Mouse (Mus musculus) megakaryocyte, adult 5-6 weeks (primary cell): ENCODE results near the gene Dennd4c. TPM values are rescaled to one million over a fixed set of nuclear protein-coding genes. Genes with fewer than 3 reads are reported as not detected.
A peak's percentile ranks its signal among the peaks of the same experiment; 100 is the strongest.
"Not testable (repeated sequence)": the region's sequence is repeated elsewhere in the genome, so short reads cannot be mapped to it uniquely, and the experiment has no call there.

Experiments used
- ATAC-seq: 2 replicates; pipeline ENCODE4 v1.8.0; 2016; ENCODE audit warnings: mild to moderate bottlenecking, inconsistent platforms; ENCODE audit not compliant: poor library complexity, severe bottlenecking
- total RNA-seq, 2 experiments: library from RNA; stranded (forward) in 1 of 2; stranded (reverse) in 1 of 2; fragments of 153-499, 151-499 nt in 1 of 2; fragments of 221-1000, 200-1000 nt in 1 of 2; gene quantifications; 2 replicates each; pipeline versions ENCODE4 v1.2.3 to v1.2.4; 2015 to 2017

Gene Dennd4c
- total RNA-seq, 2 experiments from 2014 or later: 23.1 to 27.9 TPM

DNA sequence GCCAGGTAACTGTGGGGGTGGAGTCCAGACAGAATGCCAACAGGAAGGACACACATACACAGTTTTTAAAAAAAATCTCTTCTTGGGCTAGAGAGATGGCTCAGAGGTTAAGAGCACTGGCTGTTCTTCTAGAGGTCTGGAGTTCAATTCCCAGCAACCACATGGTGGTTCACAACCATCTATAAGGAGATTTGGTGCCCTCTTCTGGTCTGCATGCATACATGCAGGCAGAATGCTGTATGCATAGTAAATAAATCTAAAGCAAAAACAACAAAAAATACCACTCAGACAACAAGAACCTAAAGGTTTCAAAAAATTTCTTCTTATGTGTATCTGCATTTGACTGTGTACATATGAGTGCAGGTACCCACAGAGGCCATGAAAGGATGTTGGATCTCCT, 16.0 kb downstream of the Dennd4c start:
- ATAC-seq: no peak

DNA sequence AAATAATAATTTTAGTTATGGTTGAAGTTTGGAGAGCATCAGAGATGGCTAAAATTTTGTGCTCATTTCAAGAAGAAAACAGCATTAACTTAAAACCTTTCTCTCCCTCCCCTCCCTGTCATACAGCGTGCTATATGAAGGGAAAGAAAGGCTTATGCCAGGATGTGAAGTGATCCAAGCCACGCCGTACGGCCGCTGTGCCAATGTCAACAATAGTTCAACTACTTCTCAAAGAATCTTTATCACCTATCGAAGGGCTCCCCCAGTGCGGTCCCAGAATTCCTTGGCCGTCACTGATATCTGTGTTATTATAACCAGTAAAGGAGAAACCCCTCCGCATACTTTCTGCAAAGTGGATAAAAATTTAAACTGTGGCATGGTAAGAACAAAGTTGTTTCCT, 29.2 kb downstream of the Dennd4c start:
- ATAC-seq: no peak

DNA sequence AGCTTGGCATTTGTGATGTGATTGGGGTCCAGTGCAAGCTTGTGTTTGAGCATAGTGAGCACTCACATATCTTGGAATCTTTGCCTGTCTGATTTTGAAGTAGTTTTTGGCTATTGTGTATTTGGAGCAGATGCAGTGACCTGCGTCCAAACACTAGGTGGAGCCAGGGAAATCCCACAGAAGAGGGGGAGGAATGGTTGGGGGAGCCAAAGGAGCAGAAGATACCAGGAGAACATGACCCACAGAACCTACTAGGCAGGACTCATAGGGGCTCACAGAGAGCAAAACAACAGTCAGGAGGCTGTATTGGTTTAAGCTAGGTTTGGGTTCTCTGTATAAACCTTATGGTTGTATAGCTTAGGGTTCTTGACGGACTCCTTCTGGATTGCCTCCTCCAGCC, 62.2 kb downstream of the Dennd4c start:
- no peak for ATAC-seq

DNA sequence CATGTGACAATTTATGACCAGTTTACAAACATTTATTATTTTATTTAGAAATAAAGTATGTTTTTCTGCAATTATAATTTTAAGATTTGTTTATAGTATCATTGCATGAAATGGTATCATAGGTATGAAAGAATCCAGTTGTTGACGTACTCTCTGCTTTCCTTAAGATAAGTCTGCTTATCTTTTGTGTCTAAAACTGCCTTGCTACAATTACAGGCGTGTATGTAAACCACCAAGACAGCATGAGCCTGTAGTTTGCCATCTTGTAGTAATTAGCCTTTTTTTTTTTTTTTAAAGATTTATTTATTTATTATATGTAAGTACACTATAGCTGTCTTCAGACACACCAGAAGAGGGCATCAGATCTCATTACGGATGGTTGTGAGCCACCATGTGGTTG, 66.5 kb downstream of the Dennd4c start:
- ATAC-seq: no peak

DNA sequence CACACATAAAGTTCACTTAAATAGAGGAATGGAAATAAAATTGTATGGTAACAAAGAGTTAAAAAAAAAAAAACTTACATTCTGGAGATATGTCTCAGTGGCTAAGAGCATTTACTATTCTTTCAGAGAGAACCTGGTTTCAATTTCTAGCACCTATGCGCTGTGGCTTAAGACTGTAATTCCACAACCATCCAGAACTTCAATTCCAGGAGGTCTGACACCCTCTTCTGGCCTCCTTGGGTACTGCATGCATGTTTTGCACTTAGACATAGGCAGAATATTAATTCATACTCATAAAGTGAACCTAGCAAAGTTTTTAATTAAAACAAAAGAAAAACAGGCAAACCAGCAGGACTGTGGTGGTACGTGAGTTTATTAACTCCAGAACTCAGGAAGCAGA, 74.8 kb downstream of the Dennd4c start:
- peak; percentile 87 for ATAC-seq

DNA sequence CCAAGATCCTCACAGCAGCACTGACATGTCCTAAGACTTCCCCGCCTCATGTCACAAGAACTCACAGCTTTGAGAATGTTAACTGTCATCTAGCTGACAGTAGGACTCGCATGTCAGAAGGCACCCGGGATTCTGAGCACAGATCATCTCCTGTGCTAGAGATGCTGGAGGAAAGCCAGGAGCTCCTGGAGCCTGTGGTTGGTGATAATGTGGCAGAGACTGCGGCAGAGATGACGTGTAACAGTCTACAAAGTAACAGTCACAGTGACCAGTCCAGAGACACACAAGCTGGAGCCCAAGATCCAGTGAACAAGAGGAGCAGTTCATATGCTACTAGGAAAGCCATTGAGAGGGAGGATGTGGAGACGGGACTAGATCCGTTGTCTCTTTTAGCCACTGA, 76.8 kb downstream of the Dennd4c start:
- no peak for ATAC-seq

DNA sequence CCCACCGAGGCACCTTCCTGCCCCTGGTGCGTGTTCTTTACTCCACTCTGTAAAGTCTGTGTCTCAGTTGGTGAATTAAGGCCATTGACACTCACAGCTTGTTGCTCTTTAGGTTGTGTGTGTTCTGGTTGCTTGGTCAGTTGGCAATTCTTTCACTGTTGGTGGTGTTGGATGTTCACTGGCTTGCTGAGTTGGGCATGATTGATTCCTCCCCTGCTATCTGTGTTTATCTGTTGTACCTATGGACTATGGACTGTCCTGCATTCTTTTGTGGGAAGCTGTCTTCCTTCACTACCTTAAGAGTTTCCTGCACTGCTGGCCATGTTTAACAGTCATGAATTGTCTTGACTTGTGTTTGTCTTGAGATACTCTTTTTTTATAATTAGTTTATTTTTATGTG, 83.5 kb downstream of the Dennd4c start:
- no peak for ATAC-seq

DNA sequence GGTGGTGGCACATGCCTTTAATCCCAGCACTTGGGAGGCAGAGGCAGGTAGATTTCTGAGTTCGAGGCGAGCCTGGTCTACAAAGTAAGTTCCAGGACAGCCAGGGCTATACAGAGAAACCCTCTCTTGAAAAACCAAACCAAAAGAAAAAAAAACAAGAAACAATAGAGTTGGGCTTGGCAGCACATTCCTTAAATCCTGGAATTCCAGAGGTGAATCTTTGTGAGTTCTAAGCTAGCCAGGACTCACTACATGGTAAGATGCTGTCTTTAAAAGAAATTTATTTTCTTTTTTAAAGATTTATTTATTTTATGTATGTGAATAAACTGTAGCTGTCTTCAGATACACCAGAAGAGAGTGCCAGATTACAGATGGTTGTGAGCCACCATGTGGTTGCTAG, 92.8 kb downstream of the Dennd4c start:
- ATAC-seq: not testable (repeated sequence)

DNA sequence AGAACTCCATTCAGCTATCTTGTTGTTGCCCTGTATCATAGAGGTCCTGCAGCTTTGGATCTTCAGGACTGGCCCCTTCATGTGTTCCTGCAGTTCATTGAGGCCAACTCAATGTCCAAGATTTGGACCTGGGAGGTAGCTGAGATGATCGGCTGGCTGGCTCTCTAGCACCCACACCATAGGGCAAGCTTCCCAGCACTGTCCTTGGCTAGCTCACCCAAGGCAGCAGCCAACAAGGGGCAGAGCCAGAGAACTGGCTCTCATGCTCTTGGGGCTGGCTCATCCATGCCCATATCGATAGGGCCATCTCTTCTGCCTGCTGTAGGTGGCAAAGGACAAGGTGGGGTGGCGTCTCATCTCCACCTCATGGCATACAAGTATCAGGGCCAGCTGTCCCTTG, 97.0 kb downstream of the Dennd4c start:
- no peak for ATAC-seq

DNA sequence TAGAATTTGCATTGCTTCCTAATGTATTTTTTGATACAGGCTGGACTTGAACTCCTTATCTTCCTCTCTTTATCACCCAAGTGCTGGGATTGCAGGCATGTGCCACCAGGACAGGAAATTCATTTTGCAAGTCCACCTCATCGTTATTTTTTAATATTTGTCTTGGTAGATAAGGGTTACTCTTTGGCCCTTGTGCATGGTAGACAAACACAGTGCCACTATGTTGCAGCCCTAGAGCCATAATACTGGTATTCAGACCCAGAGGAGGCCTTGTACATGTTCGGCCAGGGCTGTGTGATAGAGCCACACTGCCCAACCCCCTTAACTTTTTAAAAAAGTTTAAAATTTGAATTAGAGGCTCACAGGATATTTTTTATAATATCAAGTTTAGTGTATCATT, 98.9 kb downstream of the Dennd4c start:
- no peak for ATAC-seq

DNA sequence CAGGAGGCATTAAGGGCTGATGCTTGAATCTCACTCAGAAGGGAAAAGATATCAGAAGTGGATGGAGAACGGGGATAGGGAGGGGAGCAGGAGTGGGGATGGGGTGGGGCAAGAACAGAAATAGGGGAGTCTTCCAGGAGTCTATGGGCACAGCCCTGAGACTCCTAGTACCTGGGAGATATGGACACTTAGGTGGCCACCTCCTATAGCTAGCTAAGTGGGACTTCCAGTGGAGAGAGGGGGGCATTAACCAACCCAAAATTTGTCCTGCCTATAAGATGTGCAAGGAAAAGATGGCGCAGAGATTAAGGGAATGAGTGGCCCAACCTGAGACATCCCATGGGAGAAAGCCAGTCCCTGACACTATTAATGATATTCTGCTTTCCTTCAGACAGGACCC, 103.0 kb downstream of the Dennd4c start:
- ATAC-seq: no peak

DNA sequence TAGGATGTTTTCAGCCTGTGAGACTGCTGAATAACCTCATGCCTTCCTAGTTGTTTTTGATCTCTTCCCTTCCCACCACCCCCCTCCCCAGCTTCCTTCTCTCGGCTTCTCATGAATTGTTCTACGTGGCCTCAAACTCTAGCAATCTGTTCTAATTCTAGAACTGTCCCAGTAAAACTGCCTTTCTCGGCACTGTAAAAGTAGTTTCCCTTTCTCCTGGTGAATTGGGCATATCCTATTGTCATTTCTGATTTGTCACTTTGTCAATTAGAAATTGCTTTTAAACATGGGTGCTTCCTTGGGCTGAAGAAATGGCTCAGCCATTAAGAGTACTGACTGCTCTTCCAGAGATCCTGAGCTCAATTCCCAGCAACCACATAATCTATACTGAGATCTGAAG, 103.7 kb downstream of the Dennd4c start:
- ATAC-seq: no peak

DNA sequence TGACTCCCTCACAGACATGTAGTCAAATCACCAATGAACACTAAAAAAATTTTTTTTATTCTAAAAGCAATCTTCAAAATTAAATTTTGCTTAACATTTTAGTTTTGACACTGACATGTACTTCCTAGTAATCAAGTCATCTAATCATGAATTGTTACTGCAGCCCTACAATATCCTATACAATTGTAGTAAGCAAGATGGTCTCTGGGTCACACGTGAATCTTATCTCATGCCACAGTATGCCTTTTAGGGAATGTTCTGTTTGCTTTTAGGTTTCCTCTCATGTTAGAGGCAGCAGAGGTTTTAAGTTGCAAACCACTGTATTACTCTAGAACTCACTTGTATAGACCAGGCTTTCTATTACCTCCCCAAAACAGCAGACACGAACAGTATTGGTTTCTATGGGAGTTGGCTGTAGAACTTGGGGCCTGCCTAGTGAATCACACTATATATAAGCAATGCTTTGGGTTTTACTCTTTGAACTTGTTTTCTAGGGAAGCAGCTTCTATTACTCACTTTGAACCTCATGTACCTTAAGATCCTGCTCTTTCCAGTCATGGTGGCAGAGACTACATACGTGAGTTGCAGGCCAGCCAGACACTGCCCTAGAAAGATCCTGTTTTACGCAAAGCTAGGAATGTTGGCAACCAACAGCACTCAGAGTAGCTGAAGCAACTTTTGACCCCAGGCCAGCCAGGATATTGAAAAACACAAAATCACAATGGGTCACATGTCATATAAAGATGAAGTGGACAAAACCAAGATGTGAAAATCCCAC, 104.6 kb downstream of the Dennd4c start:
- no peak for ATAC-seq

DNA sequence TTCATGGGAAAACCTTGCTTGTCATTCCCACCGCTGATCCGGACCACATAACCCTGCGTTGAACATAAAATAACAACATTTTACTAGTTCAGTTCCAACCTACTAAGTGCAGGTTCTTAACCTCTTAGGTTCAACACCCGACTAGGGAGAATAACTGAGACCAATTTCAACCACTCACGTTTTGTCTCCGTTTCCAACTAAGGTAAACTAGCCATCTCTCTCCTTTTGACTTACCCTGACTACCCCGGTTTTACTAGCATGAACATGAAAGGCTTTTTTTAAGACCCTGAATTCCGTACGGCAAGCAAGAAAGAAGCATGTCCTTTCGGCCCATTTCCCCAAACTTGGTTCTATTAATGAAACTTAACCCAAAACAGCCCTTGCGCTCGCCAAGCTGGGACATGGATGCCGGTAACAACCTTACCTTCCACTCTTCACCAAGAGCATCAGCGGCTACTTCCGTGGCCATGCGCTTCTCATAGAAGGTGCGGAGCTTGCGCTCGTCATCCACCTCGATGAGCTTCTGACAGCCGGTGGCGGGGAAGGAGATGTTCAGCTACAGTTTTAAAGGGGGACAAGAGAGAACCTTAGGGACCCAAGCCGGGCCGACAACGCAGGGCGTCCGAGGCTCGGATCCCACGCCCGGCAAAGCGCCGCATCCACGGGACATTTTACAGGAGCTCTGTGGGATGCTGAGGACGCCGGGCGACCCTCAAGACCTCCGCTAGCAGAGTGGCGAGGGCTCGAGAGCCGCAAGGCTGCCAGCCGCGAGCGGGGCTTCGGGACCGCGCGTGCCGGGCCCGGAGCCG, 108.2 kb downstream of the Dennd4c start:
- no peak for ATAC-seq

DNA sequence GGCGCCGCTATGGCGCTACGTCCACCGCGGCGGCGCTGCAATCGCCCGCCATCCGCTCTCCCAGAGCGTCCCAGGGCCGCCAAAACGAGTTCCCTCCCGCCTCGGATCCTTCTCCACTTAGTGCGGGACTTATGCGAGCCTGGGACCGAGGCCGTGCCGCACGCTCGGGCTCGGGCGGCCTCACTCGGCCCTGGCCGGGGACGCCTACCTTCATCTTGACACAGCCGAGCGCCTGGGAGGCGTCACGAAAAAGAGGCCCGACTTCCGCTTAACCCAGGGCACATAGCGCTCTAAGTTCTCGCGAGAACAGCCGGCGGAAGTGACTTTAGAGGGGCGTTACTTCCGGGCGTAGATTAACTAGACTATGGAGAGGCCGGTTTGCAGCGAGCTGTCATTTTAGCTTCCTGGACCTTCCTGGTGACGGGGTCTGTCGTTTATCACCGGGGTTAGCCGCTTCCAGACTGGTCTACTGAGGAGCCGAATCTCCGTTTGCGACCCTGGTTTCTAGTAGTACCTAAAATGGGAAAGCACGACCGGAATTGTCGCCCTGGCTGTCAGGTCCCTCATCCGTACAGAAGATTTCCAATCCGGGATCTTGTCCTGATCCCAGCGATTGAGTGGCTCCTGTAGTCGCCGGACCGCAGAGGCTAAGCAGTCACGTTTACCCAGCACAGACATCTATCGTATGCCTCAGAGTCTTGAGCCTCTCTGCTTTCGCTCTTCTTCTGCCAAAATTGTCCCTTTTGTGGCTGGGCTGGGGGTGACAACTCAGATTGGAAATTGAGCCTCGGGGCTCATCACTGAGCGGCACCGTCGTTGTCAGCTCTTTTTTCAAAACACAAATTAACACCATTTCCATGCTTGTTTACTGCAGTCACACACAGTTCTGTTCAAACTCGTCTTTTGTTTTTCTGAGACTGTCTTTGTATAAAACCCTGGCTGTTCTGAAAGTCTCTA, 109.0 kb downstream of the Dennd4c start, which contains the start of gene Rps6:
Gene Rps6 (minus strand): TSS at position 300 of the 957 bp plus-strand sequence.
- peak; percentile 96 for ATAC-seq

DNA sequence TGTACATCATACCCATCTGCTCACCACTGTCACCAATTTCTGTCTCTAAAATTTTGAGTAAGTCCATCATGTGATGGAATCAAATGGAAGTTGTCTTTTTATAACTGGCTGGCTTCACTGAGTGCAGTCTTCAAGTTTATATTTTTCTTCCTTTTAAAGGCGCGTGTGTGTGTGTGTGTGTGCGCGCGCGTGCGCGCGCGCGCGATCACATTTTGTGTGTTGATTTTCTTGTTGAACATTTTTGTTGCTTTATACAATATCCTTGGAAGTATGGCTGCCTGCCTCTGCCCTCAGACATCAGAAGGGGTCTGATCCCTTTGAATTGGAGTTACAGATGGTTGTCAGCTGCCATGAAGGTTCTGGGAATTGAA, 109.7 kb downstream of the Dennd4c start:
- ATAC-seq: no peak

DNA sequence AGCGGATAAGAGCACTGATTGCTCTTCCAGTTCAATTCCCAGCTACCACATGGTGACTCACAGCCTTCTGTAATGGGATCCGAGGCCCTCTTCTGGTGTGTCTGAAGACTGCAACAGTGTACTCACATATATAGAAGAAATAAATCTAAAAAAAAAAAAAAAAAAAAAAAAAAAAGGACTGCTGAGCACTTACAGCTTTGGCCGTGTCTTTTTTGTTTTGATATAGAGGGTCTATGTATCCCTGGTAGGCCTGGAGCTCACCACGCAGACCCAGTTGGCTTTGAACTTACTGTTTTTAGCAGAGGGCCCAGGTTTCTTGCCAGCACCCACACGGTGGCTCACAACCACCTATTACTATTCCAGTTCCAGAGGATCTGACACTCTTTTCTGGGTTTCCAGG, 115.7 kb downstream of the Dennd4c start:
- no peak for ATAC-seq

DNA sequence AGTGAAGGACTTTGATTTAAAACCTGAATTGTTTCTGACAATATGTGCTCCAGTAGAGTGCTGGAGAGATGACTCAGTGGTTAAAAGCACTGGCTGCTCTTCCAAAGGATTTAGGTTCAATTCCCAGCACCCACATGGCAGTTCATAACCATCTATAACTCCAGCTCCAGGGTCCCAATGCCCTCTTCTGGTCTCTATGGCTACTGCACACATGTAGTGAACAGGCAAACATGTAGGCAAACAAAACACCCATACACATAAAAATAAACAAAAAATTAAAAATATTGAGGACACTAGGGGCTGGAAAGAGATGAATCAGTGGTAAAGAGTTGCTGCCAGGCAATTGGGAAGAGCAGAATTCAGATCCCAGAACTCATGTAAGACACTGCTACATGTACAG, 123.6 kb downstream of the Dennd4c start:
- ATAC-seq: no peak

DNA sequence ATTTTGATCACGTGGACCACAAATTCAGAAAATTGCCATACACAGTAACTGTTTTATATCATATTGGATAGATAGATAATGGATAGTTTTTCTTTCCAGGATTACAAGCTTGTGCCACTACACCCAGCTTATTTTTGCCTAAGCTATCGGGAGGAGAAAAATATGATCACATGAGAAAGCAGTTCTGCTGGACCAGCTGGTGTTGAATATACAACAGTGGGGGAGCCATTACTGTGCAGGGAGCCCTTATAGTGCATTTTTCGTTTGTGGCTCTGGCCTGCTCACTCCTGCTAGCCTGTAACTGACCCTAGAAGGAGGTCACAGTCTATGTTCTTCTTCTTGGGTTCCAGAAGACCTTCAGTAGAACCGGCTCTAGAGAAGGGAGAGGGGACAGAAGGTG, 124.7 kb downstream of the Dennd4c start:
- no peak for ATAC-seq

DNA sequence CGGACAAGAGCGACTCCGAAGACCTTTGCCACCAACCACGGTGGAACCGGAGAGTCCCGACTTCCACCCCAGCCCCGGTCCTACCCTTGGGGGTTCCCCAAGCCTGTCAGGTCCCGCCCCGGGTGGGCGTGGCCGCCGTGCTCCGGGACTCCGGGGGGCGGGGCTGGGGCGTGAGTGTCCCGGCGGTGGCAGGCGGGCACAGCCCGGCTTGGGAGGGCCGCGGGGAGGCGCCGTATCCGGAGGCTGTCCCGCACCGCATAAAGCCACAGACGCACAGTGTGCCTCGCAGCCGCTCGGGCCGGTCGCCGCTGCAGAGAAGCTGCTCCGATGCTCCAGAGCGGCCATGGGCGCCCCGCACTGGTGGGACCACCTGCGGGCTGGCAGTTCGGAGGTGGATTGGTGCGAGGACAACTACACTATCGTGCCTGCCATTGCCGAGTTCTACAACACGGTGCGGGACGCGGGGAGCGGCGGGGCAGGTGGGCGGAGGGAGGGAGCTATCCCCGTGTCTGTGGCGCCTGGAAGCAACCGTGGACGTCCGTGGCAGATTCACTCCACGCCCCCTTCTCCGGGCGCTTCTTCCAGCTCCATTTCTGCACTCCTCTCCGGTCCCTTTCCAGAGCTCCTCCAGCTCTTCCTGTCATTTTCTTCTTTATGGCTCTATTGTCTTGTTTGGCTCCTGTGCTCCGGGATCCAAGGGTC, 125.9 kb downstream of the Dennd4c start, which contains the start of gene Acer2:
Gene Acer2 (plus strand): TSS at position 251 of the 702 bp plus-strand sequence.
- ATAC-seq: peak; percentile 97
